Mouse (Mus musculus): Measurements from ENCODE around the gene Gm17606. TPM values are rescaled to one million over a fixed set of nuclear protein-coding genes. Genes with fewer than 3 reads are reported as not detected.

Gm17606 gene
- polyA plus RNA-seq, 1 experiment from 2014 or later, result not detected

DNA sequence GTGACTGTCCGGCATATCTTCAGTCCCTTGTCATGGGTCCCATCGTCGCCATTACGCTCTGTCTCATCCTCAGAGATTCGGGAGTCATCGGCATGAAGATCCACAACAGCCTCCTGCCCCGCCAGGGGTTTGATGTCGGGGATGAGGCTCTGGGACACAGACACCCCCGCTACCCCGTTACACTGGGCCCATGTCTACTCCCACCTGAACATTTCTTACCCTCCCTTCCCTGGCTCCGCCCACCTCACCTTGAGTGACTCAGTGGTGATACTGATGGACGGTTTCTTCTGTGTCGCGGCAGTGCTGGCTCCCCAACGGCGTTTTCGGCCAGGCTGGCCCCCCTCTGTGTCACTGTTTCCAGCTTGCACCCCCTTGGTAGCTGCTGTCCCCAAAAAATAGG, 5.7 kb downstream of the Gm17606 start:
- Histone ChIP-seq H3K9me3 (replicated peaks; ENCODE audit: control insufficient read depth, low read length) (no peaks in the 10 kb centered on the region), H3K4me1 (ENCODE audit: control insufficient read depth, insufficient read depth, low read length) (peaks cover 4% of the 10 kb centered on the region; the same call in 1 of the 2 replicates), H3K27ac (ENCODE audit: low read length) (no peak overlapping the region), H3K27me3 (ENCODE audit: control insufficient read depth, insufficient read depth, low read length) (no peaks in the 10 kb centered on the region), H3K9ac (ENCODE audit: low read length) (no peak overlapping the region), H3K4me3 (ENCODE audit: low read length) (no peak overlapping the region), H3K36me3 (ENCODE audit: control insufficient read depth, insufficient read depth) (peaks cover 81% of the 10 kb centered on the region), H3K4me2 (ENCODE audit: low read depth, low read length) (no peak overlapping the region)
- WGBS, result 92% methylated on average over 17 of the region's 17 CpGs
- no peak for ATAC-seq (replicated peaks; ENCODE audit: extremely low read depth, insufficient read depth, low FRiP score)

DNA sequence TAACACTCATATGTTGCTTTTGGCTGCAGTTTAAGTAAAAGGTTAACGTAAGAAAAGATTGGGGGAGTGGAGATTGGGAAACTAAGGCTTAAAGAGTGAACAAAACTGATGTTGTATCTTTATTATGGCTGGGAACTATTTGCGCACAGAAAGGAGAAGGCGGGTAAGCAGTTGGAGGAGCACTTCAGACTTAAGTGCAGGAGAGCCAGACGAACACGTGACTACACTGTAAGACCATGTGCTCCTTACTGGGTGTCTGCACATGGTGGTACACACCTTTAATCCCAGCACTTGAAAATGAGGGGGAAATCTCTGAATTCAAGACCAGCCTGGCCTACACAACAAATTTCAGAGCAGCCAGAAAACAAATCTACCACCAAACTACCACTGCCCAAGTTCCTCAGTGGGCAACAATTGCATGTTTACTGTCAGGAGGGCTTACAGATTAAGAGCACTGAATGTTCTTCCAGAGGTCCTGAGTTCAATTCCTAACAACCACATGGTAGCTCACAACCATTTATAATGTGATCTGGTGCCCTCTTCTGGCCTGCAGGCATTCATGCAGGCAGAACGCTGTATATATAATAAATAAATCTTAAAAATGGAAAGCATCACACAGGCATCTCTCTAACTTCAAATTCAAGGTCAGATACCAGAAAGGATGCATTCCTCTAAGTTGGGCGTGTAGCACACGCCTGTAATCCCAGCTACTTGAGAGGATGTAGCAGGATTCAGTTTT, 6.3 kb downstream of the Gm17606 start:
- Histone ChIP-seq H3K9ac (ENCODE audit: low read length) (no peak overlapping the region), H3K9me3 (replicated peaks; ENCODE audit: control insufficient read depth, low read length) (no peaks in the 10 kb centered on the region), H3K27ac (ENCODE audit: low read length) (no peak overlapping the region), H3K36me3 (ENCODE audit: control insufficient read depth, insufficient read depth) (peaks cover 84% of the 10 kb centered on the region), H3K4me3 (ENCODE audit: low read length) (no peak overlapping the region), H3K4me1 (ENCODE audit: control insufficient read depth, insufficient read depth, low read length) (peaks cover 4% of the 10 kb centered on the region), H3K4me2 (ENCODE audit: low read depth, low read length) (no peak overlapping the region), H3K27me3 (ENCODE audit: control insufficient read depth, insufficient read depth, low read length) (no peaks in the 10 kb centered on the region)
- ATAC-seq (replicated peaks; ENCODE audit: extremely low read depth, insufficient read depth, low FRiP score), result no peak
- WGBS, result 88% methylated on average over 8 of the region's 8 CpGs

DNA sequence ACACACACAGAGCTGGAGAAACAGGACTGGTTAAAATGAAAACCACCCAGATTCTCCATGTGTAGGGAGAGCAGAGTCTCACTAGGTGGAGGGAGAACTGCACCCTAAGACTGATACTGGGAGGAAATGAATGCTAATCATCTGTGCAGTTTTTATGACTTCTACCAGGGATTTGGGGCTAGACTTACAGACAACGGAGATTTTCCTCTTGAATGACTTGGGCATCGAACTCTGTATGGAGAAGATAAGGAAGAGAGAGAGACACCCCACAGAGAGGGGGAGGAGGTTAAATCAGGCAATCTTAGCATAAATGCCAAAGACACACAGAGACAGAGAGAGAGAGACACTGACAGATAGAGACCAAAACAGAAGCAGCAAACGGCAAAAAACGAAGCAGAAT, 7.1 kb downstream of the Gm17606 start:
- no peak for ATAC-seq (replicated peaks; ENCODE audit: extremely low read depth, insufficient read depth, low FRiP score)
- no peak overlapping the region for H3K4me3 ChIP-seq (ENCODE audit: low read length)
- no peak overlapping the region for H3K9ac ChIP-seq (ENCODE audit: low read length)
- H3K27ac ChIP-seq (ENCODE audit: low read length), result no peak overlapping the region
- WGBS, result 73% methylated on average over 4 of the region's 4 CpGs
- H3K4me2 ChIP-seq (ENCODE audit: low read depth, low read length), result no peak overlapping the region
- H3K36me3 ChIP-seq (ENCODE audit: control insufficient read depth, insufficient read depth), result peaks cover 79% of the 10 kb centered on the region
- peaks cover 12% of the 10 kb centered on the region for H3K4me1 ChIP-seq (ENCODE audit: control insufficient read depth, insufficient read depth, low read length)
- H3K27me3 ChIP-seq (ENCODE audit: control insufficient read depth, insufficient read depth, low read length), result no peaks in the 10 kb centered on the region
- H3K9me3 ChIP-seq (replicated peaks; ENCODE audit: control insufficient read depth, low read length), result no peaks in the 10 kb centered on the region

DNA sequence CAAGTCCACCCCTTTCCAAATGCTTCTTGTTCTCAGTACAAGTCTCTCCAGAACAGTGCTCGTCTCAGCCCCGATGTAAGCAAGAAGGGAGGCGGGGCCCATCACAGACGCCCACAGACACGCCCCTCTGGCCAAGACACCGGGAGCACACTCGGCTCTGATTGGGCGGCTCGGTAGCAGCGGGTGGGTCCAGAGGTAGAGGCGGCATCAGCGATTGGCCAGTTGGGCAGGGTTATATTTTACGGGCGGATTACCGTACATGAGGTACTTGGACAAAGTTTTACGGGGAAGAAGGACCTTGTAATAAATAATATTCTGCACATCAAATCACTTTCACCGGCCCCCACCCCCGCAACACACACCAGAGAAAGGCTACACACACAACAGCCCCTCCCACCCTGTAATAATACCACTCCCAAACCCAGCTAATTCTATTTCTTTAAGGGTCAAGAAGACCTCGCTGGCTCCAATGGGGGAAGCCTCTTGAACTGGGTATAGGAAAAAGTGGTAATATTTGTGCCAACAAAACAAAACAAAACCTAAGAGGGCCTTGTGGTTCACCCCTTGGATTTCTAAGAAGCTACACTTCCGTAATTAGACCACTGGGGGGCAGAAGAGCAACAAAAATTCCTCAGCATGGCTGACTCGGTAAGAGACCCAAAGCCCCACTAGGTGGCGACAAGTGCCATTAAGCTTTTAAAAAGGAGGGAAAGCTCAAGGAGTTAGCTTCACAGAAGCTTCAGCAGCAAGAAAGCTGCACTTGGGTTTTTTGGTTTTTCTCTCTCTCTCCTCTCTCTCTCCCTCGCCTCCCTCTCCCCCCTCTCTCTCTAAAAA, 10.1 kb downstream of the Gm17606 start:
- WGBS, result 60% methylated on average over 23 of the region's 23 CpGs
- Histone ChIP-seq H3K27me3 (ENCODE audit: control insufficient read depth, insufficient read depth, low read length) (no peaks in the 10 kb centered on the region), H3K27ac (ENCODE audit: low read length) (0 out of 2 replicates have a peak overlapping the region, but pooled peaks have one; percentile 15), H3K4me1 (ENCODE audit: control insufficient read depth, insufficient read depth, low read length) (peaks cover 22% of the 10 kb centered on the region), H3K4me2 (ENCODE audit: low read depth, low read length) (no peak overlapping the region), H3K36me3 (ENCODE audit: control insufficient read depth, insufficient read depth) (peaks cover 53% of the 10 kb centered on the region), H3K4me3 (ENCODE audit: low read length) (no peak overlapping the region), H3K9me3 (replicated peaks; ENCODE audit: control insufficient read depth, low read length) (no peaks in the 10 kb centered on the region), H3K9ac (ENCODE audit: low read length) (no peak overlapping the region)
- ATAC-seq (replicated peaks; ENCODE audit: extremely low read depth, insufficient read depth, low FRiP score), result 0 out of 2 replicates have a peak, but pooled peaks have one; percentile 7

DNA sequence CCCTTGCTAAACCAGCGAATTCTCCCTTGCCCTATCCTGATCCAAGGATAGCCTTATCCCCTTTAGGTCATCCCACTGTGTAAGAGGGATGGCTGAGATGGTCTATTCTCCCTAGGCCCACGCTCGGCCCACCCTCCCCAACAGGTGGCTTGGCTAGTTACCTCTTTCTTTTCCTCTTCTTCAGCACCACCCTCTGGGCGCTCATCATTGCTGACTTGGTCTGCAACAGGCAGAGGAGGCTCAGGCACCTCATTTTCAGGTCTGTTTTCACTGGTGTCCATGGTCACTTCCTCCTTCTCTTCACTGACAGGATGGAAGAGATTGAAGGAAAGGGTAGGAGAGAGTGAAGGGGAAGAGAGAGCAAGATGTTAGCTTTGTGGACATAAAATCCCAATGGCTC, 10.8 kb downstream of the Gm17606 start:
- no peak for ATAC-seq (replicated peaks; ENCODE audit: extremely low read depth, insufficient read depth, low FRiP score)
- Histone ChIP-seq H3K4me3 (ENCODE audit: low read length) (no peak overlapping the region), H3K27ac (ENCODE audit: low read length) (0 out of 2 replicates have a peak overlapping the region, but pooled peaks have one; percentile 15), H3K9ac (ENCODE audit: low read length) (no peak overlapping the region), H3K27me3 (ENCODE audit: control insufficient read depth, insufficient read depth, low read length) (no peaks in the 10 kb centered on the region), H3K4me2 (ENCODE audit: low read depth, low read length) (no peak overlapping the region), H3K36me3 (ENCODE audit: control insufficient read depth, insufficient read depth) (peaks cover 49% of the 10 kb centered on the region), H3K4me1 (ENCODE audit: control insufficient read depth, insufficient read depth, low read length) (peaks cover 22% of the 10 kb centered on the region), H3K9me3 (replicated peaks; ENCODE audit: control insufficient read depth, low read length) (no peaks in the 10 kb centered on the region)
- WGBS, result 72% methylated on average over 4 of the region's 4 CpGs

DNA sequence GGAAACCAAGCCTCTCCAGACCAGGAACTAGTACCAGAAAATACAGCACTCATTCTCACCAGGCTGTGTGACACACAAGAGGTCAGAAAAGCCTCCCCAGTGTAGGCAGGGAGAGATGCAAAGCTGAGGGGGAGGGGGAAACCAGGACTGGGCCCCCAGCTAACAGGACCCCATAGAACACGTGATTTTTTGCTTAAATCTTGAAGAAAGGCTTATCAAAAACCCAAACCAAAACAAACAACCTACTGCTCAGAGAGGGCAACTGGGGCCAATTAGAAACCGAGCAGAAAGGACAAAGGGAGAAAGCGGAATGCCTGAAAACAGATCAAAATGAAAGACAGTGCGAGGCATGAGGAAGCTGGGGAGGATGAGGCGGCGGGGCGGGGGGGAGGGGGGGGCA, 12.0 kb downstream of the Gm17606 start:
- H3K9me3 ChIP-seq (replicated peaks; ENCODE audit: control insufficient read depth, low read length), result no peaks in the 10 kb centered on the region
- peak overlapping the region; percentile 73 for H3K4me2 ChIP-seq (ENCODE audit: low read depth, low read length)
- 3% methylated on average over 7 of the region's 7 CpGs for WGBS
- peaks cover 22% of the 10 kb centered on the region for H3K4me1 ChIP-seq (ENCODE audit: control insufficient read depth, insufficient read depth, low read length)
- H3K9ac ChIP-seq (ENCODE audit: low read length), result peak overlapping the region; percentile 73
- peak overlapping the region; percentile 63 for H3K4me3 ChIP-seq (ENCODE audit: low read length)
- H3K27ac ChIP-seq (ENCODE audit: low read length), result peak overlapping the region; percentile 50
- H3K36me3 ChIP-seq (ENCODE audit: control insufficient read depth, insufficient read depth), result peaks cover 48% of the 10 kb centered on the region
- H3K27me3 ChIP-seq (ENCODE audit: control insufficient read depth, insufficient read depth, low read length), result no peaks in the 10 kb centered on the region
- ATAC-seq (replicated peaks; ENCODE audit: extremely low read depth, insufficient read depth, low FRiP score), result no peak

DNA sequence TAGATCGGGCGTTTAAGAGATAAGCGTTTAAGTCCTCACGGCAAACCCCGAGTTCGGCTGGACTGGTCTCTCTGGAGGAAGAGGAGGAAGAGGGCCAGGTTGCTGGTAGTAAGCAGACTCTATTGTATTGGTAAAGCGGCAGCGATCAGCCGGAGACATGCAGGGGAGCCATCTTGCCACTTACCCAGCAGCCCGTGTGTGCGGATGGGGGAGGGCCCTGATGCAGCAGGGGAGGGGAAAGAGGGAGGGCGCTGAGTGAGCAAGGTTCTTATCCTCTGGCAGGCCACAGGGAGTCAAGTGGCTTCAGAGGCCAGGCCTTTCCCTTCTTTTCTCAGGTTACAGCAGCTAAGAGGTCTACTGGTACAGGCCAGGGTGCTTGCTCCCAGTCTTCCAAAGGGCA, 12.7 kb downstream of the Gm17606 start:
- Histone ChIP-seq H3K4me3 (ENCODE audit: low read length) (peak overlapping the region; percentile 63), H3K4me2 (ENCODE audit: low read depth, low read length) (peak overlapping the region; percentile 73), H3K27me3 (ENCODE audit: control insufficient read depth, insufficient read depth, low read length) (no peaks in the 10 kb centered on the region), H3K36me3 (ENCODE audit: control insufficient read depth, insufficient read depth) (peaks cover 43% of the 10 kb centered on the region), H3K9me3 (replicated peaks; ENCODE audit: control insufficient read depth, low read length) (no peaks in the 10 kb centered on the region), H3K4me1 (ENCODE audit: control insufficient read depth, insufficient read depth, low read length) (peaks cover 22% of the 10 kb centered on the region), H3K27ac (ENCODE audit: low read length) (peak overlapping the region; percentile 50), H3K9ac (ENCODE audit: low read length) (peak overlapping the region; percentile 73)
- 0% methylated on average over 12 of the region's 12 CpGs for WGBS
- peak; percentile 91 for ATAC-seq (replicated peaks; ENCODE audit: extremely low read depth, insufficient read depth, low FRiP score)

DNA sequence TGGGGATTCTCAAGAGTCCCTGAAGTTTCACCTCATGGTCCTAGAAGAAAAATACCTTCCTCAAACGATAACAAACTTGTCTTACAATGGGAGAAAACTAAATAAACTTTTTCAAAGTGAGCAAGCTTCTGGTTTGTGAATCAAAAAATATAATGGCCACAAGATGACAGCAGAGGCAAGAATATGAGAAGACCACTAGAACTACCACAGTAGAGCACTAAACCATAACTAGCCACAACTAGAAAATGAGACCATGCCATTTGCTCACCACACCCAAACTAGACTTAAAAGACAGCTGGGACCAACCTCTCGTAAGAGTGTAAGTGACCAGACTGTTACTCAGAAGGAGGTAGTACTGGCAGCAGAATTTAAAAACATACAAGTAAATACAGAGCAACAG, 19.3 kb downstream of the Gm17606 start:
- 89% methylated on average over 2 of the region's 2 CpGs for WGBS
- no peaks in the 10 kb centered on the region for H3K27me3 ChIP-seq (ENCODE audit: control insufficient read depth, insufficient read depth, low read length)
- no peaks in the 10 kb centered on the region for H3K9me3 ChIP-seq (replicated peaks; ENCODE audit: control insufficient read depth, low read length)
- ATAC-seq (replicated peaks; ENCODE audit: extremely low read depth, insufficient read depth, low FRiP score), result no peak
- H3K4me2 ChIP-seq (ENCODE audit: low read depth, low read length), result no peak overlapping the region
- H3K4me1 ChIP-seq (ENCODE audit: control insufficient read depth, insufficient read depth, low read length), result no peaks in the 10 kb centered on the region
- no peak overlapping the region for H3K27ac ChIP-seq (ENCODE audit: low read length)
- no peak overlapping the region for H3K4me3 ChIP-seq (ENCODE audit: low read length)
- H3K36me3 ChIP-seq (ENCODE audit: control insufficient read depth, insufficient read depth), result peaks cover 62% of the 10 kb centered on the region
- no peak overlapping the region for H3K9ac ChIP-seq (ENCODE audit: low read length)

Measured in heart, embryonic 16.5 days (tissue).